Mouse (Mus musculus) adrenal gland, adult 2 months (tissue): Measurements from ENCODE around the gene Ksr2. TPM values are rescaled to one million over a fixed set of nuclear protein-coding genes. Genes with fewer than 3 reads are reported as not detected.

Source experiments
- DNase-seq: peaks from one replicate; pipeline ENCODE4 v3.0.0; 2021
- polyA plus RNA-seq: library from polyadenylated mRNA; depleted of rRNA; stranded (reverse); fragments of >200 nt; gene quantifications from 2 replicates; pipeline ENCODE4 v1.2.3, GENCODE M21; 2012
- total RNA-seq, 2 experiments: library from RNA; stranded (reverse); gene quantifications; 2 replicates each; pipeline ENCODE4 v1.2.3; 2021

Gene Ksr2
- total and polyA plus RNA-seq, 3 experiments: 0.92 to 5.1 (median 3.8) TPM

DNA sequence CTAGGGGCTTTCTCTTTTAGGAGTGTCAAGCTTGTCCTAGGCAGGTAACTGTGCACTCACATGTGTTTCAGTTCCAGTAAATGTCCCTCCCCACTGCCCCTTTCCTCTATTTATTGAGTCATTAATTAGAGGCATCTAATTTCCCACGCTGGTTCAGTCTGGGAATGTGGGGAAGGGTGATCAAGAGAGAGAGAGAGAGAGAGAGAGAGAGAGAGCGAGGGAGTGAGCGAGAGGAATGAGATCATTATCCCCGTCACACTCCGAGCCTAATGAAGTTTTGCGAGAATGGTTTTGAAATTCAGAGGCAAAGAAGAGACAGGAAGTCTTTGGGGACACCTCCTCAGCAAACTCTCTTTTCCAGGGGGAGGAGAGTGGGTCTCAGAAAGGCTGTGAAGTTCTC, 117.2 kb downstream of the Ksr2 start:
- DNase-seq: no peak

GRCm38 (mm10) chr5:117539221-117539620, 125.4 kb downstream of the Ksr2 start:
- DNase-seq: no peak

- DNase-seq: no peak
Observed at GRCm38 (mm10) chr5:117541654-117542053, 127.9 kb downstream of the Ksr2 start.

GRCm38 (mm10) chr5:117546694-117547268, 133.0 kb downstream of the Ksr2 start:
- peak; percentile 6 for DNase-seq

DNA sequence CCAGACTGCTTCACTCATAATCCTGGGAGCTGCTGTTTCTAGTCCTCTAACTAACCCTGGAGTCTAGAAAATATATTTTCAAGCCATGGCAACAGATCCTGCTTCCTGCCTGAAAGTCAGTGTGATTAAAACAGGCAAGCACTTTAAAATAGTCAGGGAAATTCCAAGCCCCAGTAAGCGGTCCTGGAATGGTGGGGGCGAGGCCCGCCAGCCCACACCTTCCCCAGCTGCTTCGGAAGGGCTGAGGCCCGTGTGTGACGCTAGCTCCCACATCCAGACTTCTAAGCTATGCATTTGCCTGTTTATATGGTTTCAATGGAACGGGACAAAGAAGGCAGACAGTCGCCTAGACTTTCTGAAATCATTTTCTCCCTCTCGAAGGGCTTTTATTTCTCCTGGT, 137.2 kb downstream of the Ksr2 start:
- no peak for DNase-seq

- DNase-seq: no peak
Observed at GRCm38 (mm10) chr5:117552096-117552495, 138.3 kb downstream of the Ksr2 start.

DNA sequence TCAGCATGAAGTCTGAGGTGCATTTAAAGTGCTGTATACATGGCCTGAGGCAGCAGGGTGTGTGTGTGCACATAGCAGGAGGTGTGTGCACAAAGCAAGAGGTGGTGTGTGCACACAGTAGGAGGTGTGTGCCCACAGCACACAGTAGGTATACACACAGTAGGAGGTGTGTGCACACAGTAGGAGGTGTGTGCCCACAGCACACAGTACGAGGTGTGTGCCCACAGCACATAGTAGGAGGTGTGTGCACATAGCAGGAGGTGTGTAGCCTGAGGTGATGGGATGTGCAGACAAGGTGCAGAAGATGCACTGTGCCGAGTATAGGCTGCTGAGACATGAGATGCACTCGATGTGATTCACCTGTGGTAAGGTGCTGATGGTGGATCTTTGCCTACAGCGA, 140.7 kb downstream of the Ksr2 start:
- no peak for DNase-seq

DNA sequence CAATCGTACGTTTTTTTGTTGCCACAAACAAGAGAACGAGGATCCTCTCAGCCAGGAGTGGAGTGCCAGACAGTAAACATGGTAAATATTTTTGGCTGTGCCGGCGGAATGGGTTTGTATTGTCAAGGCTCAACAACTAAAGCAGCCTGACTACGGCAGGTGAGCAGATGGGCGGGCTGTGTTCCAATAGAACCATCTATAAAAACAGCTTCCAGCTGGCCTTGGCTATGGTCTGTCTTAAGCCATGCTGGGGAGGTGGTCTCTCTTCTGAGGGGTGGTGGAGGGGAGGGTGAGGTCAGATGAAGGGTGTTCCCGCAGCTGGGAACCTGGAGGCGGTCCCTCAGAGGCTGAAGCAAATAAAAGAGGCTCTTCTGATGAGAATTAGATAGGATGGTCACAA, 142.8 kb downstream of the Ksr2 start:
- no peak for DNase-seq

DNA sequence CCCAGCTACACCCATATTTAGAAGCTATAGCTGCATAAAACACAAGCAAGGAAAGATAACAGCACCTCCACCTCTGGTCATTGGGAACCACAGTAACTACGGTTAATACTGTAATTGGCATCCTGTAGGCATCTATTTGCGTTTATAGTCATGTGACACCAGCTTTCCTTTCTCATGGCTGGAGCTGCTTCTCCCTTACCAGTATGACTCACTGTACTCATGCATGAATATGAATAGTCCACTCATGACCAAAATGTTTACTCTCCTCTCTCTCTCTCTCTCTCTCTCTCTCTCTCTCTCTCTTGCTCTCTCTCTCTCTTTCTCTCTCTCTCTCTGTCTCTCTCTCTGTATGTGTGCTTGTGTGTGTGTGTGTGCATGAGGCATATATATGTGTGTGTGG, 147.3 kb downstream of the Ksr2 start:
- no peak for DNase-seq

DNA sequence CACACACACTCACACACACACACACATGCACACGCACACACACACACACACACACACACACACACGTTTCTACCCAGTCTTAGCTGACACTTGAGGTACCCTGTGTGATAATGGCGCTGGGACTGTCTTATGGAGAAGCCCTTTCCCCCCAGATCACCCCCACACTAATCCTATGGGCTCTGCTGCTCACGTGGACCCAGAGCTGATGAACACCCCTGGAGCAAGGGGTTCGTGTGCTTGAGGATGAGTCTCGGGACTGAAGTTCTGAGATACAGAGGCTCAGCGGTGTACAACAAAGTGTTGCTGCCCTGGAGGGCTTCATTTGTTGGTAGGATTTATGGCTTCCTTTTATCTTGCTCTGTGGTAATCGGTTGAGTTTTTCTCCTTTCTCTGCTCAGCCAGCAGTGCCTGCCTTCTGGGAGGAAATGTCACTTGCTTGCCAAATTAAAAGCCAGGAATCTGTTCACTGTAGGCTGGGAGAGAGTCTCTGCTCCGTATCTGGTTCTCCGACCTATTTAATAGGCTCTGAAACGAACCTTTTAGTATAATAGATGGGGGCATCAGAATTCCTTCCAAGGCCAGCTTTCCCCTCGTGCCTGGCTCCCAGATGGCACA, 152.4 kb downstream of the Ksr2 start:
- DNase-seq: peak; percentile 26

- no peak for DNase-seq
Observed at GRCm38 (mm10) chr5:117569190-117569795, 155.5 kb downstream of the Ksr2 start.

DNA sequence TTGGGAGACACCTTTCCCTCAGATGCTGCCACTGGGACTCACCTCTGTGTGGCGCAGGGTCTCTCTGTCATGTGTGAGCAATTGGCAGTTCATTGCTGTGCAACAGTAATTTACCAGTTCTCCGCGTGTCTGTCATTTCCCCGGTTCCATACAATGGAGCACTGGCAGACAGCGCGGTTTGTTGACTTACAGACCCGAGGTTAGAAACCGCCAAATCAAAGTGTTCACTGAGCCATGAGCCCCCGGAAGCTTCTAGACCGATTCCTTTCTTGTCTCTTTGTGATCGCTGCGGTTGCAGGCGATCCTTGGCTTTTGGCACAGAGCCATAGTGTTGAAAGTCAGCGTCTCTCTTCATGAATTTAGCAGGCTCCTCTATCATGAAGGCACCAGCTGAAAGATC, 158.6 kb downstream of the Ksr2 start:
- peak; percentile 3 for DNase-seq

DNA sequence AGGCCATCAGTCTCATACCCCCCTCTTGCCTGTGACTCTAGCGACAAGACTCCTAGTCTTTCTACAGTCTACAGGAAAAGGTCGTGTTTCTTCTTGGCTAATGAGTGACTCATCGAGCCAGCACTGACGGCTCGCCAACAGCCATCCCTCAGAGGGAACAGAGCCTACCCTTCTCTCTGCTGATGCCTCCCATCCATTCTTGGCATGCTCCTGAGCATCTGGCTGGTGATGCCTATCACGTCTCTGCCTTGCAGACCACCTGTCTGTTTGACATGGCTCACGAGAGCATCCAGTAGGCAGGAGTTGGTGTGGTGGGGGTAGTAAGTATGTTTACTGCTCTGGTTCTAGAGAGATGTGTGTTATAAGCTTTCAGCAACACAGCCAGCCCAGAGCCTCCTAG, 161.1 kb downstream of the Ksr2 start:
- DNase-seq: peak; percentile 20

GRCm38 (mm10) chr5:117577598-117577997, 163.8 kb downstream of the Ksr2 start:
- no peak for DNase-seq

GRCm38 (mm10) chr5:117581711-117582110, 167.9 kb downstream of the Ksr2 start:
- DNase-seq: no peak

GRCm38 (mm10) chr5:117584428-117584827, 170.6 kb downstream of the Ksr2 start:
- no peak for DNase-seq

- DNase-seq: no peak
Observed at GRCm38 (mm10) chr5:117589266-117589665, 175.5 kb downstream of the Ksr2 start.

DNA sequence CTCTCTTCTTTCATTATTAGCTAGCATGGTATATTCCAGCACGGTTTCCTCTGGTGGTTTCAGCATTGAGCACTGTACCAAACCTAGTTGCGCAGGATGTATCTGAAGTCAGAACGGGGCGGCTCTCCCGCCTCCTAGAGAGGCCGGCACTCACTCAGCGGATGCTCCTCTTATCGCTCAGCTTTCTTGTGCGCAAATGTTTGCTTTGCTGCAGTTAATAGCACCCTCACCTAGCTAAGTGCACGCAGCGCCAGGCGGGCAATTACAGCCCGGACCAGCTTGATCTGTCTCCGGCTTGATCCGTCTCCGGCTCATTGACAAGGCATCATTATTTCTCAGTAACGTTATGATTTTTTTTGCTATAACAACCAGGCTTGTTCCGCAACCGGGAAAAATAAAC, 179.5 kb downstream of the Ksr2 start:
- DNase-seq: no peak

DNA sequence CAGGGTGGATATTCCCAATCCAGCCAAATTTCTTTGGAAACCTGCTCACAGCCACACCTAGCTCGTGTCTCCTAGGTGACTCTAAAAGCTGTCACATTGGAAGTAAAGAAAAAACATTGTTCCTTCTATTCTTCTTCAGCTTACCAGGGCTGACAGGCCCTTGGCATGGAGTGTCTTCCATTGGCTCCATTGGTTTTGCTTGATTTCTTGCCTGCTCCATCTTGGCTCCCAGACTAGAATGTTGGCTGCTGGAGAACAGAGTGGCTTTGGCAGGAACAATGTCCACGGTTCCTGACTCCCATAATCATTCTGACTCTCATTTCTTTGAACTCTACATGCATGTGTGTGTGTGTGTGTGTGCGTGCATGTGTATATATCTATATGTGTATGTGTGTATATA, 183.0 kb downstream of the Ksr2 start:
- no peak for DNase-seq

DNA sequence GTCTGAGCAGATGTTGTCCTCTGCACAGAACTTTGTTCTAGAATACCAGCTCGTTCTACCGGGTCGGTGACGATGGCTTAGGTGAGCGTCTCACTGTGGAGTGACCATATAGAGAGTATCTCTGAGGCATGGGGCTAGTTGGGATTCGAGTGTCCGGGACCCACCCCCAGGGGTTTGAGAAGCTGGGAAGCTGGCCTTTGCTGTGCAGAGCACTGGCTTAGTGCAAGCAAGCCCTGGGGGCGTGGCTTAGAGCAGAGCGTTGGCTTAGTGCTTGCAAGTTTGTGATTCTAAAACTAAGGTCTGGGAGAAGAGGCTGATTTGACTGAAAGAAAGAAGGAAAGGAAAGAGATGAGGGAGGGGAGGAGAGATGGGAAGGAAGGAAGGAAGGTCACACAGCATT, 188.2 kb downstream of the Ksr2 start:
- DNase-seq: peak; percentile 11

DNA sequence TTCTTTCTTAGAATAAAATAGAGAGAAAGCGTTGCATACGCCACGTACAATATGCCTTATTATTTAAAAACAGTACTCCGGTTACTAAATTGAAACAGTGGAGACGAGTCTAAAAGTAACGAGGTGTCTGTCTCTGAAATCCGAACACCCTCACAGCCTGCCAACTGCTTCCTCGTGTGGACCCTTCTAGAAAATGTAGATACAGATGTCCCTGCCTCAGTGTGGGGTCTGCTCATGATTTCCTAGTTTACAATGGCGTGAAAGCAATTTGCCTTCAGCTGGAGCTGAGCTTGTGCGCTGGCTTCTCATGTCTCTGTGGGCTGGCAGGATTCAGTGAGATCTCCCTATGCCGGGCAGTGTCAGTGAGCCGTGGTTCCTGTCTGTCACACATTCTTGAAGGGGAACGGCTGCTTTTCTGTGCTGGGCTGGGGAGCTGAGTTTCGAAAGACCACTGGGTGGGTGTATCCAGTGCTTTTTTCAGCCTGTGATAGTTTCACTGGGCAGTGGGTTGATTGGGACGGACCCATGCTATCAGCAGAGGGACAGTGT, 194.0 kb downstream of the Ksr2 start:
- no peak for DNase-seq

GRCm38 (mm10) chr5:117614331-117615024, 200.7 kb downstream of the Ksr2 start:
- DNase-seq: peak; percentile 73

GRCm38 (mm10) chr5:117620292-117620691, 206.5 kb downstream of the Ksr2 start:
- DNase-seq: no peak
